Mouse (Mus musculus) thymus, postnatal 10 days (tissue): ENCODE data around the gene Atf7ip.

Experiments
- DNase-seq, 2 experiments: peaks; one replicate each; pipeline ENCODE4 v3.0.0; 2021; ENCODE audit warnings: low spot score in 2 of 2

The Atf7ip gene

DNA sequence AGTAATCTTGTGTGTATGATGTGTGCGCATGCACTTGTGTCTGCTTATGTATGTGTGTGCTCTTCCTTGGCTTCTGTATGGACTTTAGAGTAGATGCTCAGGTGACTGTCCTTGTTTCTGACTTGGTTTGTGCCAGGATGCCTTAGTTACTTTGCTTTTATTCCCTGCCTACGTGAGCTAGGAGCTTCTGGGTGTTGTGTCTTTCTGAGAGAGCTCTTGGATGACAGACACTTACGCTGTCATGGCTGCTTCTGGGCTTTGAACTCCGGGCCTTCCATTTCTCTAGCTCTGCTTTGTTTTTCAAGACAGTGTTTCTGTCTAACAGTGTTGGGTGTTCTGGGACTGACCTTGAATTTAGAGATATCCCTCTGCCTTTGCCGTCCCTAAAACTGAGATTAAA is 16.7 kb downstream of the Atf7ip start:
- no peak for DNase-seq

DNA sequence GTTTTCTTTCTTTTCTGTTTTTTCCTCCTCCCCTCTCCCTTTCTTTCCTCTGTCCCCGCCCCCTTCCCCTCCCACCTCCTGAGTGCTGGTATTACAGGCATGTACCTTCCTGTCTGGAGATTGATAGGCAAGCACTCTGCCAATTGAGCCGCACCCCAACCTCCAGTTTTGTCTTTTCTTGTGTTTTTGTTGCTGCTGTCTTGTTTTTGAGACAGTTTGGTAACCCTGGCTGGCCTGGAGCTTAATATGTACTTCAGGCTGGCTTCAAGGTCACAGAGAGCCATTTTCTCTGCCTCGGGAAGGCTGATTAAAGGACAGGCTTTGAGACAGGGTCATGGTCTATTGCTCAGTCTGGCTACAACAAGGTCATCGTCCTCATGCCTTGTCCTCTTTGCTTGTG is 18.8 kb downstream of the Atf7ip start:
- no peak for DNase-seq

DNA sequence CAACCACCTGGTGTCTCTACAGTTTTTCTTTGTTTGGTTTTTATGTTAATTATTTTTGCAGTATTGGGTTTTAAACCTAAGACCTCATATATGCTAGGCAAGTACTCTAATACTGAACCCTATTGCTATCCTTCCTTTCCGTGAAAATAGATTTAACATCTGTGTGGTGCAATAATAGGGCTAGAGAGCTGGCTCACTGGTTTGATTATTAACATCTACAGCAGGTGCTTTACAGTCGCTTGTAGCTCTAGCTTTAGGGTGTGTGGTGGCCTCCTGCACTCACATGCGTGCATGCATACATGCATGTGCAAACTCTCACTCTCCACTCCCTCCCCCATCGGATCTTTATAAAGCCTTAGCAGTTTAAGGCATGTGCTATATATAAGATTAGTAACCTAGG is 19.6 kb downstream of the Atf7ip start:
- DNase-seq = no peak

DNA sequence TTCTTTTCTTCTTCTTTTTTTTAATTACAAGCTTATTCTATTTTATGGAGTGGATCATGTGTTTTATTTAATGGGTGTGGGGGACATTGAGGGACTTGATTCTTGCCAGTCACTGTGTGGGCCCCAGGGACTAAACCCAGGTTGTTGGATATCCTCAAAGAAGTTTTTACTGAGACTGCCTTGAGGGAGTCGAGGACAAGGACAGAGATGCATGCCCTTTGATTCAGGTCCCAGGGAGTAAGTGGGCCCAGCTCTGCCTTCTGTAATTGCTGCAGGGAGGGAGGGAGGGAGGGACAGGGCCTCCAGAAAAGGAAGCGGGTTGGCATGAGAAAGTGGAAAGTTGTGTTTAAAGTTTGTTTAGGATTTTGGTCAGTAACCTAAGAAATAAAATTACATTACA is 23.2 kb downstream of the Atf7ip start:
- no peak for DNase-seq

DNA sequence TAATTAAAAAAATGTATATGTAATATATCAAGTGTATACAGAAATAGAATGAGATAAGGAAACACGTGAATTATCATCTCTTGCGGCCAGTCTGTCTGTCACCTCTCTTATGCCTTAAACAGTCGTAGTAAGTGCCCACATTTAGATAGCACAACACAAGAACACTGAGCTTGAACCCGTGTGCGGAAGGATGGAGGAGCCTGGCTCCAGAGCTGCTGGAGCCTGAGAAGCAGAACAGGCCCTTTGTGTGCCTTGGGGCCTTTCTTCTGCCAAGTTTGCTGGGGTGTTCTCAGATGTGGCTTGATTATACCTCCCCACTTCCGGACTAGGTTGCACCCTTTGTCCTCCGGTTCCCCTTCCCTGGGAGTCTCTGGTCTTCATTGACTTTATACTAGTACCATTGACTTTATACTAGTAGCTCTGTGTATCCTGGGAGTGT is 25.8 kb downstream of the Atf7ip start:
- DNase-seq = peak; percentile 66 to 71

DNA sequence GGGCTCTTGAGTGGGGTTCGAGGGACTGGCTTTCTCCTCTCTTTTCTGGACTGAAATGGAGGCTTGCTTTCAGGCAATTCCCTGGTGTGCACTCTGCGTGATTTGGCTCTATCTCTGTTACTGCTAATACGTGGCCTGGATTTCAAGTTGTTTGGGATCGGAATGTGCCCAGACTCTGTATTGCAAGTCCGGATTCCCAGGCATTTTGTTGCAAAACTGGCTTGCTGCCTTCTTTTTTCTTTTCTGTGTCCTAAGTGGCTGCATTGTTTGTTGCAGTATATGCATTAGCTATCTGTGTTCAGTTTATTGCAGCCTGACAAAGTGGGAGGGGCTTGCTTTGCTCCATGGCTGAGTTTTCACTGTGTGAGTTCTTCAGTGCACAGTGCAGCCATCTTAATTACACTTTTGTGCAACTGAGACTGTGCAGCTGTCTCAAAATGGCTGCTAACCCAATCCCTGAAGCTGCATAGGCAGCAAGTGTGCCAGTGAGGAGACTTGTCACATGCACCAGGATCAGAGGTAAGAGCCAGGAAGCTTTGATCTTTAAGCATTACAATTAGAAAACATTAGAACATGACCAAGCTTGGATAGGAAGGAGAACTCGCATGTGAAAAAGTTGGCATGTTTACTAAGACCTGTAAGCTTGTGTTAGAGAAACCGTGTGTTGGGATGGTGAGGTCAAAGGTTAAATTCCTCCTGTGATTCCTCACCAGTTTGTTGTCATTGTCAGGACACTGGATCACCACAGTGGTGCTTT is 26.7 kb downstream of the Atf7ip start:
- peak in 1 of 2 experiments; percentile 36 for DNase-seq

DNA sequence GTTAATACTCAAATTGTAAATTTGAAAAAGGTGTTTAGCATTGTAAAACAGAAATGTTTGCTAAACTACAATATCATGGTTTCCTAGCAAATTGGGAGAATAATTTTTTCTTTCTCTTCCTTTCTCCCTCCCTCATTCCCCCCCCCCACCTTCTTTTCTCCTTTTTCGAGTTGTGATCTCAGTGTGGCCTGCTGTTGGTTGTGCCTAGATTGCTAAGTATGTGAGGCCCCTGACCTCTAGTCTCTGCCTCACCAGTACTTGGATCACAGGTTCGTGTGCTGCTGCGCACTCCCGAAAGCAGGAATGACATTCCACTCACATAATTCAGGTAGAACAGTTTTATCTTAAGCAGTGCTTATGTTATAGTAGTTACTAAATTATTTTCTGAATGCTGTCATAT is 27.8 kb downstream of the Atf7ip start:
- DNase-seq = no peak

DNA sequence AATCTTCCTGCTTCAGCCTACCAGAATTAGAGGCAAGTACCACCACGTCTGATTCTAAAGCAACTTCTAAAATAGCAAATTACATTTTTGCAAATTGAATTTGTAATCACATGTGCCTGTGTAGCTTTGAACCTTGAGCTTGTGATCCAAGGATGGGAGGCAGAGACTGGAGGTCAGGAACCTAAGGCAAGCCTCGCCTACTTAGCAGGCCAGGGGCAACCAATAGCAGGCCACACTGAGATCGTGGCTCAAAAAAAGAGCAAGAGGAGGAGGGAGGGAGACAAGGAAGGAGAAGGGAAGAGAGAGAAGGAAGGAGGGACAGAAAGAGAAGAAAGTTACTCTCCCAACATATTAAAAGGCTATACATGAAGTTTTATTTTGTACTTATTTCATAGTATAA is 28.5 kb downstream of the Atf7ip start:
- no peak for DNase-seq

DNA sequence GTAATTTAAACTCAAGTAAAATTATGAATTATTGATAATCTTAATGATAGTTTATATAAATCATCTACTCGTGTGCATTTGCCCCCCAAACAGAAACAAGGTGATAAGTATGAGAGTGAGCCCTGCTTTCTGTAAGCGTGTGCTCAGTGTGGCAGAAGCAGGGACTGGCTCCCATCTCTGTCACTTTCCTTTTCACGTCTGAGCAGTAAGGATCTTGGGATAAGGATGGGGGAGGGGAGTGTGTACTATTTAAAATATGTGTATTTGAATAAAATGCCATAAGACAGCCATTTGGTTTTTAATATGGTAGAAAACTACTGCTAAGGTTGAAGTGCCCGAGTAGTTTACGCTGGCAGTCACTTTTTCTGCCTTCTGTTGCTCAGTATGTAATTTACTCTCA is 29.2 kb downstream of the Atf7ip start:
- DNase-seq = no peak

DNA sequence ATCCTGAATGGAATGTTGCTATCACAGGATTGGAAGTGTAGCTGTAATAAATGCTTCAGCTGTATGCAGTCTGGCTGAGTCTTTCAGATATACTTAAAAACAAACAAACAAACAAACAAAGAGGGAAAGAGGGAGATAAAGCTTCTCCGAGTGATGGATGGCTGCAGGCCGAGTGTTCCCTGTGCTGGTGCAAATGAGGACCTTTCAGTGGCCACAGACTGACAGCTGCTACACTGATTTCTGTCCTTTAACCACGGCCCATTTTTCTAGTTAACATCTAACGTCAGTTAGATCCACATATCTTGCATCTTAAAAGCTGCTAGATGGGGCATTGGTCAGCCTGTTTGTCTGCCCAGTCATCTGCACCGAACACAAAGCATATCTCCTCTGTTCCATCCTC is 30.2 kb downstream of the Atf7ip start:
- DNase-seq = no peak

DNA sequence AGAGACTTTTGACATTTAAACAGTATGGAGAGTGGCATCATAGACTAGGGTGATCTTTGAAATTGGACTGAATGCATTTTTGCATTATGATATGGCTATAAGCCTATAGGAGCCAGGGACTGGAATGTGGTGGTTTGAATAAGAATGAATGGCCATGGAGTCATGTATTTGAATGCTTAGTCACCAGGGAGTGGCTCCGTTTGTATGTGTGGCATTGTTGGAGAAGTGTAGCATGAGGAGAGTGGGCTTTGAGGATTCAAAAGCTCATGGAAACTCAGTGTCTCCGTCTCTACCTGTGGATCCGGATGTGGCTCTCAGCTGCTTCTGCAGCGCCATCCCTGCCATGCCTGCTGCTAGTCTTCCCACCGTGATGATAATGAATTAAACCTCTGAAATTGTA is 35.4 kb downstream of the Atf7ip start:
- DNase-seq = no peak

DNA sequence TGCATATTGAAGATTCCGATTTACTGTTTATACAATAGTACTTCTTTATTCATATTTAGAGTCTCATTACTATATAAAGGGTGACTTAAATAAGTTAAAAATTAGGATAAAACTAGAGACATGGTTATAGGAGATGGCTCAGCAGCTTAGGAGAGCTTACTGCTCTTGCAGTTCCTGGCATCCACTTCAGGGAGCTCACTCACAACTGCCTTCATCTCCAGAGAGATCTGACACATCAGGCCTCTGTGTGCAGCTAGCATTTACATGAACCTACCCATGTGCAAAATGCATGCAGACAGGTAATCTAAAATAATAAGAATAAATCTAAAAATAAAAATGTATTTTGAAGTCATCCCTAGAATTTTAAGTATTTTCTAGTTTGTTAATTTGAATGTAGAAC is 36.1 kb downstream of the Atf7ip start:
- no peak for DNase-seq

DNA sequence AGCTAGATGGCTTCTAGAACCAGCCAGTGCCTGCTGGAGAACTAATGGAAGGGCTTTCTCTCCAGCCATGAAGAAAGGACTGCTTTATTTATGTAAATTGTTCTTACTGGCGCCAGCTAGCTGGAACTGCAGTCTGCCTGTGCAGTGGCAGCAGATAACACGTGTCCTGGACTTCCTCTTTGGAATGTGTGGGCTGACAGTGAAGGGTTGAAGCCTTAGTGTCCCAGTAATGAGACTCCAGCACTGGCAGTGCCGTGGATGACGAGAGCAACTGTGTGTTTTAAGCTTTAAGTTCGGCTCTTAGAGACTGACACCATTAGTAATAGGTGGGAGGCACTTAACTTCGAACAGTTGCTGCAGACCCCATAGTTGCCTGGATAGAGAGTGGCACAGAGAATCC is 37.2 kb downstream of the Atf7ip start:
- no peak for DNase-seq

DNA sequence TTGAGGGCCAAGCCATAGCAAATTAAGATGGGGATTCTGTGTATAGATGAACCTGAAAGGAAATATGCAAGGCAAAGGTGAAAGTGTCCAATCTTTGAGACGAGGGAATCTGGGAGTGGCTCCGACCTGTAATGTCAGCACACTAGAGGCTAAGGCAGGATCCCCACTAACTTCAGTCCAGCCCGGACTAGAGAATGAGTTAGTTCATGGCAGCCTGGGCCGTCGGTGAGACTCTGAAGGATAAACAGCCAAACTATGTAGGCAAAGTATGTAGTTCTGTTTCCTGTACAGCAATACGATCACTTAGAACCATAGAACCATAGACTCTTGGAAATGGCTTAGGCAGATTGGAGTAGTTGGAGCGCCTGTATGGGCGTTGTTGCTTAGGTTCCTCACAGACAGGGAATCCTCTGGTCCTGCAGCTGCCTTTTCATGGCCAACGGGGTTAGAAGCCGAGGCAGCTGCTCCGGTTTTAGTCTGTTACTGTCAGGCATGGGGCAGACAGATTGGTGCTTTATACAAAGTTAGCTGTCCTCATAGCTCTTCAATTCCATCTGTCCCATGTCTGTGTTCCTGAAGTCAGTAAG is 39.4 kb downstream of the Atf7ip start:
- DNase-seq = no peak

DNA sequence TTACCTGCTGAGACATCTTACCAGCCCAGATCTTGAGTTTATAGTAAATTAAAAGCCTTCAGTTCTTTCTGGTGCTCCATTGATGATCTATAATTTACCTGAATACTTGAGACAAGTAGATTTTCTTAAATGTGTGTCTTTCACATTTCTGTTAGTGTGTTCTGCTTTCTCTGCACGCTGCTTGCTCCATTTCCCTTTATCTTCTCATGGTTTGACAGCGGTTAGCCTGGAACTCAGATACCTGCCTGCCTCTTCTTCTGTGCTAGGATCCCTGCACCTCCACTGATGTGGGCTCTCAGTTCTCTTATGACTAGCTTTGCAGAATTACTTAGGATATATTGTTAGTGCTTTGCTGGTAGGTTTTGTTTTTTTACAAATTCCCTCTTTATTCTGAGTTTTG is 40.3 kb downstream of the Atf7ip start:
- no peak for DNase-seq

DNA sequence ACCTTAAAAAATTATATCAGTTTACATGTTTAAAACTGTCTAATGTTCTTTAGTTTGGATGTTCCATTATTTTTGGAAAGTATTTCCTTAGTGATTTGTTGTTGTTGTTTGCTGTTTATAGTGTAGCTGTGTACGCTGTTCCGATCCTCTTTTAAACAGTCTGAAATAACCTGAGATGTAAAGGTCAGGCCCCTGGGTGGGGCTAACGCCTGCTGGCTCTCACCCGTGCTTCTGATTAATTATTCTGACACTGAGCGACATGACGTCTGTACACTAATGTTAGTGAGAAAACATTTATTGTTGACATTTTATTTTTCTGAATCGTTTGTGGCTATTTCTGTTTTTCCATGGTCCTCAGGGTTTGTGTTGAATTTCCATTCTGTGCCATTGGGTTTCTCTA is 41.0 kb downstream of the Atf7ip start:
- no peak for DNase-seq

DNA sequence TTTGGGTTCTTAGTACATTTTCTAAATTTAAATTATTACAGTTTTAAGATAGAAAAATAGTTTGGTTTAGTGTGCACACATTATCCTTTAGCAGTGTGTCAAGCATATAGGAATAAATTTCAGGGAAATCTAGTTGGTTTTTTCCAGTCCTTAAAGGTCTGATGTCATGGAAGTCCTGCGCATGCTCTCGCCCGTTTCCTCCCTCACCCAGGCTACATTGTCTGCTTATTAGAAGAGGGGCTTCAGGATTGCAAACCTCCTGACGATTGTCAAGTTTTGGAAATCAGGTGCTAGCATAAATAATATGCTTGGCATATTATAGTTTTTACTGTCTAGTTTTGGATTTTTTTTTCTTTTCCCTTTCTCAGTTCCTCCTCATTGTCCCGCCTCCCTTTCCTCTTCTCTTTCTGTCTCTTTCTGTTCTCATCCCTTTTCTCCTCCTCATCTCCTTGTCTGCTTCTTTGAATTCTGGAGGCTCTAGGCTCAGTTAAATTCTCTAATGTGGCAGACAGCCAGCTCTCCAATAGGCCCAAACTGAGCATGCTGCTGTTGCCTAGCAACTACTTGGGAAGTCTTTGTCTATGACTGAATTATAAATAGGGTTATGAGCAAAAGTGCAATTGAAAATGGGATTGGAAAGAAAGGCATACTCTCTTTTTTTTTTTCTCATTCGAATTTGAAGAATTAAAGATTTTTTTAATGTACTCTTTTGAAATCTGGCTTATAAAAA is 42.2 kb downstream of the Atf7ip start:
- no peak for DNase-seq

DNA sequence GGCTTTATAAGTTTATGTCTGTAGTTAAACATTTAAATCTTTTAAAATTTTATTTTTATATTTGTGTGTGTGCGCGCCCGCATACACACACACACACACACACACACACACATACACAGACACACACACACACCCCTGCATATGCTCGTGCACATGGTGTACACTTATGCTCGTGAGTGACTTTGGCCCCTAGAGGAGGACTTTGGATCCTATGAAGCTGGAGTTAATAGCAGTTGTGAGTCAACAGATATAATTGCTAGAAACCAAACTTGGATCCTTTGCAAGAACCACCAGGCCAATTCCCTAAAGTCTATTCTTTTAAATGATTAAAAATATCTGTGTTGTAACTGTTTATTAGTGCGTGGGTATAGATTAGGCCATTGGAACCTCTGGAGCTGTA is 42.8 kb downstream of the Atf7ip start:
- no peak for DNase-seq

DNA sequence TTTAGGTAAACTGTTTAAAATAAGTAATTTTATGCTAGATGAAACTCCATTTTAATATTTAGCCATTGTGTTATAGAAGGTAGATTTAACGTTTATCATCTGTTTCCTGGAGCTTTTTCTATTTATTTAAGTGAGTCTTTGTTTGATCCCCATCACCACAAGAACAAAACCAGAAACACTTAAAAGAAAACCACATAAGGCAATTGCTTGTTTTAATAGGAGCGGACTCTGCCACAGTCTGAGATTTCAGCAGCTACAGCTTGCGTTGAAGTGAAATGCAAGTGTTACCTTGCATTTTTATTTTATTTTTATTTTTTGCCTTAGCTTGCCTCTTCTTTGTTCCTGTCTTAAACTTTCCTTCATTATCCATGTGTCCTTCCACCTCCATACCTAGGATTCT is 43.6 kb downstream of the Atf7ip start:
- DNase-seq = no peak

DNA sequence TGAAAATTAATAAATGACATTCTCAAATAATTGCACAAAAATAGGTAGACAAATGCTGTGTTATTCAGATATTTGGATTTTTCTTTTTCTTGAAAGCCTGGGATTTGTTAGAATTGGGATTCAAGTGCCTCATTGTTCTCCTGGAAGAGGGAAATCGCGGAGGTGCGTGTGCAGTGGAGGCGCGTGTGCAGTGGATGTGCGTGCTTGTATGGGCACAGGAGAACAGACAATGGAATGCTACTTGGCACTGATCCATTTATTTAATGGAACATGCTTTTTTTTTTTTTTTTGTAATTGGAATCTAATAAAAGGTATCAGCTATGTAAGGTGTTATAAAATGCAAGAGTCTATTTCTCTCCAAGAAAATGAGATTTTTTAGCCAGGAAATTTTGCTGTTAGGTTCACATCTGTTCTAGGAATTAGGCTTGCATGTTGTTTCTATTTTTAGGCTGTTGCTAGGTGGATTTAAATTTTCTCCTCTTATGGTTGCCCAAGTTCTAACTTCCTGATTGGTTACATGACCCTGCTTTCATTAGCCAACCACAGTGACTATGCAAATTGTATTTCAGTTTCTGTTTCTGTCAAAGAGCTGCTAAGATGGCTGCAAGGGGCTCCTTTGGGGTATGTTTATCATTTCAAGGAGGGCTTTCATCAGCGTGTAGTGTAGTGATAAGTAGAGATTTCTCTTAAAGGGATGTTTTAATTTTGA is 44.8 kb downstream of the Atf7ip start:
- DNase-seq = no peak

DNA sequence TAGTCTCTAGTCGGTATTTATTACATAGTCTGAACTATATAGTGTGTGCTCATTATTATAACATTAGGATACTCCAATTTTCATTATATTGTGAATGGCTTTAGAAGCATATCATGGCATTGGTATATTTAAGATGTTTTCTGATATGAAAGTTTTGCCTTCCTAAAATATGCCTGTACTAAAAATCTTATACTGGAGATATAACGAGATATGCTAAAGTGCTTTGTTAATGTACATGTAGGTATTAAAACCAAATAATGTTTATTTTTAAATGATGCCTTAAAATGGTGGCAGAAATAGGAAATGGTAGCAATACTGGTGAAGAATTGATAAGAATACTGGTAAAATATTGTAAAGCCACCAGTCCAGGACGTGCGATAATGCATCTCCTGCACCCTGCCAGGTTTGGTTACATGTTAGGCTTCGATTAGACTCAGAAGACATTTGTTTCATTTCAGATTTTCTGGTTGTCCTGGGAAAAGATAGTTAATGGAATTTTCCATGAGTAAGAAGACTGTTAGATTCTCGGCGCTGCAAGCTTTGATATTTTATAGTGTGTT is 45.7 kb downstream of the Atf7ip start:
- no peak for DNase-seq

DNA sequence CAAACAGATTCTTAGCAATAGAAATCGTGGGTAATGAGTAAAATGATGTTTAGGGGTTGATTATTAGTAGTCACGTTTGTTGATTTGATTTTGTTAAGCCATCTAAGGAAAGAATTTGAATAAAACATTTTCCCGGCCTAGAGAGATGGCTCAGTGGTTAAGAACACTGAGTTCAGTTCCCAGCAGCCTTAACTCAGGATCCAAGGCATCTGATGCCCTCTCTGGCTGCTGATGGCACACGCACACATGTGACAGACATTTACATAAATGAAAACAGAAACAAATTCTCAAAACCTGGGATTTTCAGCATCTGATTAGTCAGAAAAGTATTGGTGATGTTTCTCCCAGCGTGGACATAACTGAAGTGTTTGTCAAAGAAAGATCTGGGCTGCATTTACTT is 47.2 kb downstream of the Atf7ip start:
- no peak for DNase-seq
